8 mouse cellular contexts compared by ENCODE assay signal in genomic region chr3:76001156-76001555, GRCm38 (mm10). TPM values are rescaled to one million over a fixed set of nuclear protein-coding genes. Genes with fewer than 3 reads are reported as not detected.
A peak's percentile ranks its signal among the peaks of the same experiment; 100 is the strongest.
DNase-seq lines count a peak whose midpoint lies in the region; ATAC-seq and TF ChIP-seq lines count a peak whose summit lies in the region.
"Had no signal": no experiment of that assay in that cellular context is flagged by ENCODE, and none has a peak within 500 bp of the region (broad histone marks: within the 10 kb centered on the region; RNA-seq: fewer than 3 reads in every experiment).

No protein-coding gene starts in this region.

- no peaks in the 10 kb centered on the region for H3K27me3 ChIP-seq in spleen, adult 2 months (ENCODE audit: control insufficient read depth, insufficient read depth, low read length)
- H3K27me3 ChIP-seq in intestine, embryonic 15.5 days (replicated peaks), result no peaks in the 10 kb centered on the region
- H3K27me3 ChIP-seq: megakaryocyte, embryonic 14.5 days had no signal

- H3K4me1 ChIP-seq in spleen, adult 2 months (ENCODE audit: control insufficient read depth, insufficient read depth, insufficient read length), result no peaks in the 10 kb centered on the region
- no peaks in the 10 kb centered on the region for H3K4me1 ChIP-seq in intestine, embryonic 15.5 days (replicated peaks)

- TF ChIP-seq POLR2A in spleen, adult 2 months (IDR thresholded peaks at IDR 0.05; ENCODE audit: low read depth, low read length), result no peak

- no peak overlapping the region for H3K9ac ChIP-seq in intestine, embryonic 15.5 days

- no peaks in the 10 kb centered on the region for H3K9me3 ChIP-seq in intestine, embryonic 15.5 days

- WGBS in spleen, adult 2 months, result 49% methylated on average over 4 of the region's 4 CpGs
- 40% methylated on average over 4 of the region's 4 CpGs for WGBS in intestine, embryonic 15.5 days

- no peak overlapping the region for H3K4me2 ChIP-seq in intestine, embryonic 15.5 days (replicated peaks)

- TF ChIP-seq CTCF in spleen, adult 2 months (IDR thresholded peaks at IDR 0.05; ENCODE audit: extremely low read depth, insufficient read depth, insufficient read length, insufficient replicate concordance), result peak; percentile 9; the same call in 1 of the 2 replicates

- peak; percentile 22 for DNase-seq in spleen, adult 2 months (ENCODE audit: low read depth in 1 of 2, low spot score in 2 of 2)
- DNase-seq in spleen, postnatal 4 days (ENCODE audit: low spot score in 2 of 2), result no peak
- peak; percentile 45 for DNase-seq in adrenal gland, postnatal 14 days
- peak; percentile 39 for DNase-seq in embryo, embryonic 9.5 days (ENCODE audit: extremely low spot score)
- peak; percentile 83 for DNase-seq in lung, postnatal 36 days
- DNase-seq in right cerebral cortex, postnatal 4 days, result peak; percentile 4

- H3K27ac ChIP-seq in spleen, adult 2 months (ENCODE audit: insufficient read depth, low read length), result no peak overlapping the region
- H3K27ac ChIP-seq in intestine, embryonic 15.5 days, result no peak overlapping the region

- ATAC-seq in intestine, embryonic 15.5 days, result peak; percentile 61; the same call in 1 of the 2 replicates

- no peaks in the 10 kb centered on the region for H3K36me3 ChIP-seq in spleen, adult 2 months (ENCODE audit: control insufficient read depth, insufficient read depth, low read length)
- H3K36me3 ChIP-seq in intestine, embryonic 15.5 days, result no peaks in the 10 kb centered on the region

- no peak overlapping the region for H3K4me3 ChIP-seq in spleen, adult 2 months (ENCODE audit: extremely low read depth, insufficient read depth, insufficient read length)
- H3K4me3 ChIP-seq in intestine, embryonic 15.5 days (replicated peaks), result no peak overlapping the region
- H3K4me3 ChIP-seq: megakaryocyte, embryonic 14.5 days had no signal

RNA-seq across cellular contexts. Expression of gene Golim4, which starts 44.4 kb away (rescaled TPM):
- 10.4 and 13.0 TPM in 2 replicates for polyA plus RNA-seq in spleen, adult 2 months (2012; rRNA removed)
- 71.0 and 75.4 TPM in 2 replicates for total RNA-seq in adrenal gland, postnatal 14 days (2021)
- polyA plus RNA-seq in intestine, embryonic 15.5 days (2015; fragmentation: Nextera tagmentation; extraction: Ambion mirVana), result 43.7 and 45.7 TPM in 2 replicates

Comparison
In these comparisons a context has a peak if more than half of its experiments do, and no peak if none do; other contexts are left out.
1. DNase-seq: peak in spleen, adult 2 months (2 of 2), adrenal gland, postnatal 14 days (single experiment), embryo, embryonic 9.5 days (single experiment), lung, postnatal 36 days (single experiment) and right cerebral cortex, postnatal 4 days (single experiment); none in spleen, postnatal 4 days (0 of 2).